Mouse (Mus musculus) adipose tissue, adult 10 weeks (tissue): ENCODE results near the gene Spo11. TPM values are rescaled to one million over a fixed set of nuclear protein-coding genes. Genes with fewer than 3 reads are reported as not detected.

Source experiments
- polyA plus RNA-seq: library from polyadenylated mRNA; stranded (reverse); fragments of 350-450 nt; fragmentation: Illumina TruSeq; extraction: RNeasy Lipid Tissue Mini Kit (QIAGEN cat#74804); gene quantifications from one replicate; pipeline ENCODE4 v1.2.3, GENCODE M21; 2014; ENCODE audit warnings: low read depth, low replicate concordance

Spo11 gene
- 4.9 TPM for polyA plus RNA-seq

GRCm38 (mm10) chr2:172977409-172978130, at the start of gene Spo11:
TSS of gene Spo11 (plus strand) at chr2:172977700.

GRCm38 (mm10) chr2:172940003-172940798, 37.3 kb upstream of the Spo11 start, which contains the start of gene Bmp7:
TSS of gene Bmp7 (minus strand) at chr2:172940321.

GRCm38 (mm10) chr2:172999630-173000284, 22.3 kb downstream of the Spo11 start, which contains the start of gene Rae1:
TSS of gene Rae1 (plus strand) at chr2:173000117.

GRCm38 (mm10) chr2:173020430-173020829, 42.9 kb downstream of the Spo11 start, which contains the start of gene Rbm38:
TSS of gene Rbm38 (plus strand) at chr2:173020498.

Other genes with a start within 250 kb of the Spo11 start
- 16.0 TPM for gene Bmp7, start 37.4 kb upstream of the Spo11 start, polyA plus RNA-seq
- 40.5 TPM for gene Rae1, start 22.4 kb downstream of the Spo11 start, polyA plus RNA-seq
- gene Rbm38, start 42.8 kb downstream of the Spo11 start, polyA plus RNA-seq = 13.8 TPM
- gene Ctcfl, start 141.8 kb downstream of the Spo11 start, polyA plus RNA-seq = 0.15 TPM
- 568 TPM for gene Pck1, start 175.3 kb downstream of the Spo11 start, polyA plus RNA-seq
- gene Zbp1, start 241.2 kb downstream of the Spo11 start, polyA plus RNA-seq = 6.5 TPM